Mouse (Mus musculus) inflammation-experienced regulatory T-cells (primary cell): ENCODE results near the gene Ctns. TPM values are rescaled to one million over a fixed set of nuclear protein-coding genes. Genes with fewer than 3 reads are reported as not detected.

Experiments used
- polyA plus RNA-seq, 2 experiments: library from polyadenylated mRNA; unstranded; fragments of 100-300 nt; shearing (Covaris generic); gene quantifications; one replicate each; pipeline ENCODE4 v1.2.1; 2017

Gene Ctns
- 10 to 100 TPM; 10.4 to 13.1 TPM for polyA plus RNA-seq

DNA sequence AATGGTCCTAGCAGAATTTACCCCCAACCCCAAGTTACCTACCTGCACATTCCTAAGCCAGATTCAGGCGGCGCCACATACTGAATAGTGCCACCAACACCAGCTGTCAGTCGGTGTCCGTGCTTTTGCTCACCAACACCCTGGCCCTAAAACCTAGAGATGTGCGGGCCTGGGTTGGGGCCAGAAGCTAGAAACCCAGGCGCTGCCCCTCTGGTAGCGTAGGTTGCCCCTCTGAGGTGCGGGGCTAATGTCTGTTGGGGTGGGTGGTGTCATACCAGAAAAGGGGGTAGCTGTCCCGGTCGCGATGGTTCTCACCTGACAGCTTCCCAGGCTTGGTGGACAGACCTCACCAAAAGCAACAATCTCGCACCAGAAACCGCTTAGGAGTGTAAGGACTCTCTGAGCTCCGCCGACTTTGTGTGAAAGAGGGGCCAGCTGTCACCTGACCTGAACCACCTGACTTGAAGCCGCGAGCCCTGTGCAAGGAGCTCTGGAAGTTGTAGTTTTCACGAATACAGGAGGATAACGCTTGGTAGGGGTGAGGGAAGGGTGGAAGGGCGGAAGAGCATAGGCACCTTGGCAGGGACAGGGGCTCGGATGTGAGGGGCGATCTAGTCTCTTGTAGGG, at the start of gene Ctns:
TSS of gene Ctns (minus strand) at position 440 of the 627 bp plus-strand sequence.

DNA sequence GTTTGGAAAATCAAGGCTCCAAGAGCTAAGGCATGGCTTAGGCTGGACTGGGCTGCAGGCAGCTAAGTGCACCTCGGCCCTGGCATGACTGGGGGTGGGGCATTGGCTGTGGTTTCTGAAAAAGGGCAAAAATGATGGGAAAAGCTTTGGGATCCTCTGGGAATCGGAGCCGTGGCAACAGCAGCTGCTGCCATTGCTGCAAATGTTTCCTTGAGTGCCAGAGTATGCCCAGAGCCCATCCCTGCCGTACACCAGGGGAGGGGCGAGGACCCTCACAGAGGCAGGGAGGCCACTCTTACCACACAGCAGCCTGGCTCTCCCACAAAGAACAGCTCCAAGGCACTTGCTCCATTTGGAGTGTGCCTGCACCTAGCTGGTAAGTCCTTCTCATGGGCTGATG, 35.1 kb upstream of the Ctns start, which contains the start of gene Trpv1:
TSS of gene Trpv1 (plus strand) at position 301 of the 400 bp plus-strand sequence.

DNA sequence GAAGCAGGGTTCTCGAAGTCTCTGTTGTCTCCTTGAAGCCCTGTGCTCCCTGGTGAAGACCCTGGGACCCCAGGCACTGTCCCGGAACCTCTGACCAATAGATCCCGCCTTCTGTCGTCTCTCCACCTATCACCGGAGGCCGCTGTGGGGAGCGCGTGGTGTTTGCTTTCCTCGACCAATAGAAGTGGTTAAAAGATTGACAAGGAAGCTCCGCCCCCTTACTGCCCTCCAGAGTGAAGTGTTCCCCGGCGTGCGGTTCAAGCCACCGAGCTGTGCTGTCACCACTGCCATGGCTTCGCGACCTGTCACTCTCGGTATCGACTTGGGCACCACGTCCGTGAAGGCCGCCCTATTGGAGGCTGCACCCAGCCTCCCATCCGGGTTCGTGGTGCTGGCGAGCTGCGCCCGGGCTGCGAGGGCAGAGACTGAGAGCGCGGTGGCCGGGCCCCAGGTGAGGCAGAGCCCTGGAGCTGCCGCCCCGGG, 429 bp upstream of the Ctns start, which contains the start of gene Shpk:
TSS of gene Shpk (plus strand) at position 231 of the 483 bp plus-strand sequence.

DNA sequence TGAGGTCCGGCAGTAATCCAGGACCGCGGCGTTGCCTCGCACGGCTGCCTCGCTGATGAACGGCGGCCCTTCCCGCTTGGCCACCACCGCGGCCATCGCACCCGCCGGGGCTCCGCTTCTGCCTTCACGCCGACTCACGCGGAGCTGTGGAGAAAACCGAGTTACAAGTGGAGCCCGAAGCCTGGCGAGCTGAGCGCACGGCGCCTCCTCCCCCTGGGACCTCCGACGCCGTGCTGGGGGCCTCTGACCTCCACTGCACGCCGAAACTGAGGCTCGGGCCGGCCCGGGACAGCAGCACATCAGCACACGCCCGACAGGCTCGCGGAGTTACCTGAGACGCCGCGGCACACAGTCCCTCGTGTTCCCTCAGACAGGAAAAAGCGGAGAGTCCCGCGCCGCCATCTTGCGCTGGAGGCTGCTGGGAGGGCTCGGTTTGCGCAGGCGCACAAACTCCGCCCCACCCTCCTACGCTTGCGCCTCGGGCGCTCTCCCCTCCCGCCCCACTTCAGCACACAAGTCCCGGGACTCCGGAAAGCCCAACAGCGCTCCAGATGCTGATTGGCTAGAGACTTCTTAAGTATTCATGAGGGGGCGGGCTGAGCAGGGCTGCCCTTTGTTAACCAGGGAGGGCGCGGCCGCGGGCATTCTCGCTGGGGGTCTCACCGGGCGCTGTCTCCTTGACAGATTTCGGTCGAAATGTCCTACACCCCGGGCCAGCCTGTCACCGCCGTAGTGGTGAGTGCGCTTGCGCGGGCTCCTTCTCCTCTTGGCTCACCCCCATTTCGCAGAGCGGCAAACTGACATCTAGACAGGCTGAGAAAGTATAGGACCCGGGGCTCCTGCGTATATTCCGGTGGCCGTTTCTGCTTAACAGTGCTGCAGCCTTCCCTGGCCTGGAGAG, 22.0 kb downstream of the Ctns start, which contains the start of the genes Emc6 and Tax1bp3:
TSS of gene Emc6 (minus strand) at position 430 of the 901 bp plus-strand sequence.
TSS of gene Tax1bp3 (plus strand) at position 476 of the 901 bp plus-strand sequence.

DNA sequence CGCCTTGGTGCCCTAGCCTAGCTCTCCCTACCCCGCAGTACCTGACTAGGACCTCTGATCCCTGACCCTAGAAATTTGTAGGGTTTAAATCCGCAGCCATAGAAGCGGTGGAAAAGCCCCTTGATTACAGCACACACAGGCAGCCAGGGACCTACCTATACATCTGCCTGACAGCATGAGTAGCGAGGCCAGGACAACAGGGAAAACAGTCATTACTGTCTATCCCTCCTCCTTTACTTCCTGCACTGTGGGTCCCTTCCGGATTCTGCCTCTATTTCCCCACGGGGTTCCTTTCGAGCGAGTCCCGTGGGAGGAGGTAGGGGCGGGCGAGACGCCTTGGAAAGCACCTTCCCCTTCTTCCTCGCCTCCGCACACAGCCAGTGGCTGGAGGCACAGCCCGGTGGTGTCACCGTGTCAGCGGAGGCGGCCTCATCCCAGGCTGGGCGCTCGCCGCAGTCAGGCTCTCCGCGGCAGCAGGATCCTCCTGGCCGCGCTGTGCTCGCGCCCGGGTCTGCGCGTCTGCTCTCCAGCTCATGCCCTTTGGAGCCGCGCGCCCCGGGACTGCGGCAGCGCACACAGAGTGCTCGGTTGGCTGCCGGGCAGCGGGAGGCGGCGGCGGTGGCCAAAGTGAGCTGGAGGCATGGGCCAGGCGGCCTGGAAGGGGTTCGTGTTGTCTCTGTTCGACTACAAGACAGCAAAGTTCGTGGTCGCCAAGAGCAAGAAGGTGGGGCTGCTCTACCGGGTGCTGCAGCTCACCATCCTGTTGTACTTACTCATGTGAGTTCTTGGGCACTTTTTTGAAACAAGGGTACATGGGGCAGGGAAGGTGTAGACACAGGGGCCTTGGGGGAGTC, 38.7 kb downstream of the Ctns start, which contains the start of gene P2rx5:
TSS of gene P2rx5 (plus strand) at position 465 of the 854 bp plus-strand sequence.

GRCm38 (mm10) chr11:73137591-73138501, 61.0 kb downstream of the Ctns start, which contains the start of gene Haspin:
Gene Haspin, minus strand, starts transcription at chr11:73138294.

Other genes starting within 250 kb of the Ctns start
- 100 to 1,000 TPM; 246 to 302 TPM for gene Atp2a3, start 237.9 kb downstream of the Ctns start, polyA plus RNA-seq
- under 1 TPM in 1 of 2 experiments, not detected in 1; 0.48 TPM for gene P2rx1, start 199.9 kb downstream of the Ctns start, polyA plus RNA-seq
- gene Camkk1, start 180.0 kb downstream of the Ctns start, polyA plus RNA-seq: 10 to 100 TPM; 10.6 to 12.5 TPM
- 10 to 100 TPM; 15.3 to 15.7 TPM for gene Ncbp3, start 151.3 kb downstream of the Ctns start, polyA plus RNA-seq
- gene Itgae, start 108.5 kb downstream of the Ctns start, polyA plus RNA-seq: 100 to 1,000 TPM in 1 of 2 experiments, 10 to 100 TPM in 1; 67.4 to 129 TPM
- 10 to 100 TPM; 13.1 to 13.7 TPM for gene Haspin, start 60.7 kb downstream of the Ctns start, polyA plus RNA-seq
- under 1 TPM; 0.17 to 0.60 TPM for gene P2rx5, start 38.6 kb downstream of the Ctns start, polyA plus RNA-seq
- 10 to 100 TPM; 62.6 to 82.2 TPM for gene Emc6, start 22.0 kb downstream of the Ctns start, polyA plus RNA-seq
- gene Tax1bp3, start 22.0 kb downstream of the Ctns start, polyA plus RNA-seq: 10 to 100 TPM; 24.6 to 33.0 TPM
- gene Shpk, start 418 bp upstream of the Ctns start, polyA plus RNA-seq: 1 to 10 TPM; 5.1 to 7.0 TPM
- under 1 TPM; 0.06 to 0.47 TPM for gene Trpv1, start 35.2 kb upstream of the Ctns start, polyA plus RNA-seq
- gene Trpv3, start 68.3 kb upstream of the Ctns start, polyA plus RNA-seq: under 1 TPM; 0.06 to 0.50 TPM
- under 1 TPM; 0.13 to 0.60 TPM for gene Aspa, start 130.6 kb upstream of the Ctns start, polyA plus RNA-seq
- gene Gm49340, start 130.7 kb upstream of the Ctns start, polyA plus RNA-seq: not detected
- gene Spata22, start 130.7 kb upstream of the Ctns start, polyA plus RNA-seq: not detected
- gene Olfr20, start 151.7 kb upstream of the Ctns start, polyA plus RNA-seq: under 1 TPM in 1 of 2 experiments, not detected in 1; 0.10 TPM
- gene Olfr376, start 172.2 kb upstream of the Ctns start, polyA plus RNA-seq: not detected
- gene Olfr1, start 200.6 kb upstream of the Ctns start, polyA plus RNA-seq: under 1 TPM in 1 of 2 experiments, not detected in 1; 0.44 TPM
- not detected for gene Olfr378, start 229.4 kb upstream of the Ctns start, polyA plus RNA-seq